Mouse (Mus musculus): ENCODE results near the gene Rps9. TPM values are rescaled to one million over a fixed set of nuclear protein-coding genes. Genes with fewer than 3 reads are reported as not detected.

Gene Rps9
- total RNA-seq, 1 experiment from 2014 or later: 2,051 TPM

Other genes starting within 250 kb of the Rps9 start
- gene Tarm1, start 201.4 kb upstream of the Rps9 start, total RNA-seq (2017): not detected in 2 replicates
- not detected in 2 replicates for gene Oscar, start 87.8 kb upstream of the Rps9 start, total RNA-seq (2017)
- 132 and 142 TPM in 2 replicates for gene Ndufa3, start 86.6 kb upstream of the Rps9 start, total RNA-seq (2017)
- gene Tfpt, start 74.1 kb upstream of the Rps9 start, total RNA-seq (2017): 30.3 and 32.8 TPM in 2 replicates
- gene Prpf31, start 74.0 kb upstream of the Rps9 start, total RNA-seq (2017): 103 and 108 TPM in 2 replicates
- 22.7 and 48.4 TPM in 2 replicates for gene Cnot3, start 58.7 kb upstream of the Rps9 start, total RNA-seq (2017)
- gene Leng1, start 38.2 kb upstream of the Rps9 start, total RNA-seq (2017): 12.4 and 13.9 TPM in 2 replicates
- gene Tmc4, start 26.4 kb upstream of the Rps9 start, total RNA-seq (2017): 2.8 and 3.5 TPM in 2 replicates
- 22.9 and 29.2 TPM in 2 replicates for gene Tsen34, start 11.1 kb upstream of the Rps9 start, total RNA-seq (2017)
- 23.5 and 37.0 TPM in 2 replicates for gene Mboat7, start 10.5 kb upstream of the Rps9 start, total RNA-seq (2017)
- 1.3 and 1.7 TPM in 2 replicates for gene Pirb, start 16.4 kb downstream of the Rps9 start, total RNA-seq (2017)
- gene Gm15448, start 121.7 kb downstream of the Rps9 start, total RNA-seq (2017): 0.53 TPM in 1 of 2 replicates, not detected in the other
- 0.05 and 0.64 TPM in 2 replicates for gene Pira2, start 141.1 kb downstream of the Rps9 start, total RNA-seq (2017)
- 0.64 TPM in 1 of 2 replicates, not detected in the other for gene Gm14548, start 194.1 kb downstream of the Rps9 start, total RNA-seq (2017)
- 0.37 TPM in 1 of 2 replicates, not detected in the other for gene Lilra6, start 211.5 kb downstream of the Rps9 start, total RNA-seq (2017)